Mouse (Mus musculus) left cerebral cortex, postnatal 4 days (tissue): ENCODE measurements around the gene Bcl2. TPM values are rescaled to one million over a fixed set of nuclear protein-coding genes. Genes with fewer than 3 reads are reported as not detected.

ENCODE experiments used
- DNase-seq: peaks from one replicate; pipeline ENCODE4 v3.0.0-alpha.2; 2022
- intact Hi-C: fragments of 180-260 bp; cut with DNase I; formaldehyde crosslinking; loops from one replicate; pipeline ENCODE4 v1.15.1; 2025
- total RNA-seq, 2 experiments: library from RNA; stranded (reverse); gene quantifications; 2 replicates each; pipeline ENCODE4 v1.2.3; 2021

Bcl2 gene
- total RNA-seq, 2 experiments from 2014 or later, result 13.9 to 15.7 TPM

DNA sequence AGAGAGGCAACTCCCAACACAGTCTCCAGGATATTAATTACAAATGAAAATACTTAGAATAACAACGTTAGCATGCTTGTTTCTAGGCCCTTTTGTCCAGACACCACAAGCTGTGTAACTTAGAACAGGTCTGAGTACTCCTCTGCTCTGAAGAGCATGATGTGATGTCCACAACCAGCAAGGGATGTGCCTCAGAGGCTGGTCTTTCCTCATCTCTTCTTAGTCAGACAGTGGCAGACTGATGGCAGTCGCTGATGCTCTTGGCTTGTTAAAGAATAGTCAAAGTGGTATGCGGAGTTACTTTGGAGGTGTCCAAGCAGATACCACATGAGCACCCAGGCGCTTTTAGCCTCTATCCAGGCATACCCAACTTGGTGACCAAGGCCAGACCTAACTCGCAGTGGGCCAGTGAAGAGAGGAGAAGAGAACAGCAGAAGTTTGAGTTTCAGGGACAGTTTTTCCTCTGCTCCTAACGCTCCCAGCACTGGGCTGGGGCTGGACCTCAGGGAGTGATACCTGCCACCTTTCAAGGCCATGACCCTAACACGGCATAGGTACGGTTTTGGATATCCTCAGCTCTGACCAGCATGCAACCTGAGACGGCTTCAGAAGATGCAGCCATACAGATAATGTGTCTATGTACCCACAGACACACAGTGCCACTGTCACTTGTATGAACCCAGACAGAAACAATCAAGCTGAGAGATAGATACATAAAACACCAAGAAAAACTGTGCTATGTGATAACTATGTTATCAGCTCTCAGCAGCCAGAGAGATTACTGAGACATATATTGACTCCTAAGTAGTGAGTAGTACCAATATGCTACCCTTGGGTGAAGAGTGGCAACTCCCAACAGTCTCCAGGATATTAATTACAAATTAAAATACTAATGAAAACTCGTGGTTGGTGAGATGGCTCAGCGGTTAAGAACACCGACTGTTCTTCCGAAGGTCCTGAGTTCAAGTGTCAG lies 1.3 kb upstream of the Bcl2 start:
- intact Hi-C loops, result loop anchor here (2.0 to 10.0 kb wide), 3 partner anchors 171 to 289 kb away; no protein-coding TSS in a partner anchor
- no peak for DNase-seq

- intact Hi-C loops, result loop anchor here (5.0 to 10.0 kb wide), 3 partner anchors 107 to 200 kb away; no protein-coding TSS in a partner anchor
- no peak for DNase-seq
Observed at GRCm38 (mm10) chr1:106714530-106714981, 482 bp upstream of the Bcl2 start.

DNA sequence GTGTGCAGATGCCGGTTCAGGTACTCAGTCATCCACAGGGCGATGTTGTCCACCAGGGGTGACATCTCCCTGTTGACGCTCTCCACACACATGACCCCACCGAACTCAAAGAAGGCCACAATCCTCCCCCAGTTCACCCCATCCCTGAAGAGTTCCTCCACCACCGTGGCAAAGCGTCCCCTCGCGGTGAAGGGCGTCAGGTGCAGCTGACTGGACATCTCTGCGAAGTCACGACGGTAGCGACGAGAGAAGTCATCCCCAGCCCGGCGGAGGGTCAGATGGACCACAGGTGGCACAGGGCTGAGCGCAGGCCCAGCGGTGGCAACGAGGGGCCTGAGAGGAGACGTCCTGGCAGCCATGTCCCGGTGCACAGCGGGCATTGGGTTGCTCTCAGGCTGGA lies 1.7 kb downstream of the Bcl2 start:
- DNase-seq, result peak; percentile 62
- intact Hi-C loops, result loop anchor here (5.0 to 10.0 kb wide), 3 partner anchors 105 to 198 kb away; no protein-coding TSS in a partner anchor

DNA sequence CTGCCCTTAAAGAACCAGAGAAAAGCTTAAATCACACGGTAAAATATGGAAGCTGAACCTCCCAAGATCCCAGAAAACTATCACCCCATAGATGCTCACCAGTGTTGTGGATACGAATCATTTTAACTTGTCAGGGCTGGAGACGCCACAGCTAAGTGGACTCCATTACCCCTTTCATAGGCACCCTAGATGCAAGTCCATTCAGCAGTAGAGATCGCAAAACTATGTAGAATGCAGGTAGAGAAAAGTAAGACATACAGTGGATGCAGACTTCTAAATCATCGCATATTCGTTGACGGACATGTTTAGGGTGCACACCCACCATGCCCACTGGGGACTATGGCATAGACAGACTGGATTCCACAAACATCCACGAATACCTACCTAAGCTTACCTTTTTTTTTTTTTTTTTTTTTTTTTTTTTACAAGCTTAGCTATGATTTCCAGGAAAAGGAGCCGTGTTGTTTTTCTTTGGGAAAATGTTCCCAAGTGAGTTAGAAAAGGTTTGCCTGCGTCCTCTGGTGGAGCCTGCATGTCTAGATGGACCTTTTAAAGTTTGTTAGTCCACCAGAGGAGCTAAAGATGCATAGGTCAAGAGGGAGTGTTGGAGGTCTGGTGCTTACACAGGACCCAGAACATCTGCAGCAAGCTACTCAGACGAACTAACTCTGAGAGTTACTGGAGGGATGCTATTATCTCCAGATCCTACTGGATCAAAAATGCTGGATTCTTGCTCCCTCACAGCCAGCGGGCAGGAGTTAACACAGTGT lies 2.5 kb downstream of the Bcl2 start:
- DNase-seq, result no peak
- intact Hi-C loops, result loop anchor here (5.0 to 10.0 kb wide), 3 partner anchors 104 to 197 kb away; no protein-coding TSS in a partner anchor

DNA sequence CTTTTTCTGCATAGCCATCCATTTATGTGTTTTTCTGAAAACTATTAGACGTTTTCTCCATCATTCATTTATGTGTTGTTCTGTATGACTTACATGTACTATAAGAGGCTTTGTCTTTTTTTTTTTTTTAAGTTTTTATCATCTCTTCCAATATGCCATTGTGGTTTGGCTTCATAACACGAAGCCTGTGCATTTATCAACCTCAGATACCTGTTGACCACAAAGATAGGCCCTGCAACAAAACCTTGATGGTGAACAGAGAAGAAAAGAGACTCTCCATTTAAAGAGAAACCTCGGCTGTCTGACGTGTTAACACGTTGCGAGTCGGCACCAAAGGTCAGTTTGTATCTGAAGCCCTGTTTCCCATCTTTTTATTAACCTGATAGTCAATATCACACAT lies 3.9 kb downstream of the Bcl2 start:
- intact Hi-C loops, result loop anchor here (5.0 to 10.0 kb wide), 3 partner anchors 103 to 195 kb away; no protein-coding TSS in a partner anchor
- no peak for DNase-seq

DNA sequence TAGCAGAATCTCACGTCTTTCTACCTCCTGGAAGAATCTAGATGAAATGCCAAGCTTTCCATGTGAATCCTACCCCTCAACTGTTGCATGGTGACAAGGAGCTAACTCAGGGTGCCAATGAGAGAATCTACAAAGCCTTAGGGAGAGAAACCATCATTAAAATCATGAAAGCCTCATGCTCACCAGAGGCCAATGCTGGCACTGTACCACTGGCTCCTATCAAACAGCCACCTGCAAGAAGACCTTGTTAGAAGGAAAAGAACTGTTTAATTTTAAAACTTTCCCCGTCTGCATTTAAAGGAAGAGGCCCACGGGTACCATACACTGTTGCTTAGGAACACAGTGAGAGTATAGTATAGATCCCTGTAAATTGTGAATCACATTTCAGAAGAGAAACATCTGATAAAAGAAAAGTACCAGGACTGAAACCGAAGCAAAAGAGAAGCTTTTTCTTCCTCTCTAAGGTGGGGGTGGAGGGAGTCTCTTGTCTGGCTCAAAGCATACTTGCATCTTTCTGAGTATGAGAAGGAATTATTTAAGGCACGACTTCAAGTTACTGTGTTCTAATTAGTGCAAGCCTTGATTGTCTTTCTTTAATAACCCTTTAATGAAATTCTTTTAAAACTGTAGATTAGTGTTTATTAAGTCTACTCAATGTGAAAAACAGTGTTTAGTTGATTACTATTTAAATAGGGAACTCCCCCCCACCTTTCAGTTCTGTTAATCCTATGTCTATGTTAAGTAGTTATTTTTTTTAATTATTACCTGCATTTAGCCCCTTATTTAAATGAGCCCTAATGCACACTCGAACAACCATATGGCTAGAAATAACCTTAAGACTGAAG lies 6.8 kb downstream of the Bcl2 start:
- intact Hi-C loops, result no loop called here
- DNase-seq, result no peak

DNA sequence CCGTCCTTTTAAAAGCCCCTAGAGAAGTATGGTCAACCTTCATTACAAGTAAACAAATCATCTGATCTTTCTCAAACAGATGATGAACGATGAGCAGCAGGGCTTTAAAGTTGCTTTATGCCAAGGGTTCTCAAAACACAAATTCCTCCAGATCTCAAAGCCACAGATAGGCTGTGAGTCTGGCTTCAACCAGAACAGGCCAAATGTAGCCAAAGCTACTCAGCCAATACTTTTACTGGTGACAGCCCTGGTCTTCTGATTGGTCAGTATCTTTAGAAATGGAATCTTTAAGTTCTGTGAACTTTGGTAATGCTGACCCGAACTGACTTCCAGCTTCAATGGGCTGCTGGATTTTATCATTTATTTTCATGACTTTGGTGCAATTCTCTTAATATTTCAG lies 10.9 kb downstream of the Bcl2 start:
- no peak for DNase-seq
- intact Hi-C loops, result no loop called here

GRCm38 (mm10) chr1:106702471-106703175 lies 11.5 kb downstream of the Bcl2 start:
- peak; percentile 49 for DNase-seq
- intact Hi-C loops, result no loop called here

DNA sequence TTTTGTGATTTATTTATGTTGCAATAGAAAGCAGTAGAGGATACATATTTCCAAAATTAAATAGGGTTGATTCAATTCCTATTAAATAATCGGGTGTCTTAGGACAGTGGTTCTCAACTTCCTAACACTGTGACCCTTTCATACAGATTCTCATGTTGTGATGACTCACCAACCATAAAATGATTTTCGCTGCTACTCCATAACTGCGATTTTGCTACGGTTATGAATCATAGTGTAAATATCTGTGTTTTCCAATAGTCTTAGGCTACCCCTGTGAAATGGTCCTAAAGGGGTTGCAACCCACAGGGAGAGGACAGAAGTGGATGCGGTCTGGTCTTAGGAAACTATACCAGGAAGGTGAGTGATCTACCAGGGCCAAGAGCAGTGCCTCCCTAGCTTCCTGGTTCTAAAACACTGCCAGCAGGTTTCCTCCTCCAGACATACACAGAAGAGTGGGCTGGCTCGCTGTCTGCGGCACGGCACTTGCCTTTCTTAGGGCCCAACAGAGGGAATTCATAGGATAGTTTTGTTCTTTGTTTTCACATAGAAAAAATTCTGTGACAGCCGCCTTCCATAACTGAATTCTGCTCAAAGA lies 13.5 kb downstream of the Bcl2 start:
- no peak for DNase-seq
- intact Hi-C loops, result no loop called here

- no peak for DNase-seq
- intact Hi-C loops, result no loop called here
Observed at GRCm38 (mm10) chr1:106696472-106696871, 17.6 kb downstream of the Bcl2 start.

DNA sequence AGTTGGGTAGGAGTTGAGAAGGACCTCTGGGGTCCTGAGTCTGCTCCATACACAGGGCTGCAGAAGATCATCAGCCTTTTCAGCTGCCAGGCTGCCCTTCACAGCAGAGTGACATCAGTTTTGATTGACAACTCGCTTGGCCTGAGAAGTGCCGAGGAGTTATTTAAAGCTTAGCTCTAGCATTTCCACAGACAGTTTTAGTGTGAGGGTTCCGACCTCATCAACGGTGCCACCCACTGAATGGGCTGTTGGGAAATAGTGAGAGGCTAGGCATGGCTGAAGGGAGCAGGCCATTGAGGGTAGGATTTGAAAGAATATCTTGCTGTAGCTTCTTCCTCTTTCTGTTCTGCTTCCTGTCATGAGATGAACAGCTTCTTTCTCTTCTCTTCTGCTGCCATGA lies 18.4 kb downstream of the Bcl2 start:
- DNase-seq, result no peak
- intact Hi-C loops, result no loop called here

DNA sequence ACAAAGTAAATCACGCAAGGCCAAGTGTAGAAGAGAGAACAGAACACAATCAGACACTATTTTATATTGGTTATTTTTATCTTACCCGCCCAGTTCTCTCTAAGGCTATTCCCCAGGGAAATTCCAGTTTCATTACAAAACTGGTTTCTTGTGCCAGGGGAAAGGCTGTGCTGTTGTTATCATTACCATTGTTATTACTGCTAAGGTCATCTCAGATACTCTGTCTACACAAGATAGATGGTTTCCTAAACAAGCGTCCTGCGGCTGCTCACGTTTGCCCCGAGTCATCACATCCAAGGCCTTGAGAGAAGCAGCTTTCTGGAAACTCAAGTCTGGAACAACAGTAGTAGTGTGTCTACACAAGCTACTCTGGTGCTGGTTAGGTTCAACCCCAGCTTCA lies 19.8 kb downstream of the Bcl2 start:
- no peak for DNase-seq
- intact Hi-C loops, result no loop called here

- DNase-seq, result no peak
- intact Hi-C loops, result no loop called here
Observed at GRCm38 (mm10) chr1:106692599-106692998, 21.5 kb downstream of the Bcl2 start.

DNA sequence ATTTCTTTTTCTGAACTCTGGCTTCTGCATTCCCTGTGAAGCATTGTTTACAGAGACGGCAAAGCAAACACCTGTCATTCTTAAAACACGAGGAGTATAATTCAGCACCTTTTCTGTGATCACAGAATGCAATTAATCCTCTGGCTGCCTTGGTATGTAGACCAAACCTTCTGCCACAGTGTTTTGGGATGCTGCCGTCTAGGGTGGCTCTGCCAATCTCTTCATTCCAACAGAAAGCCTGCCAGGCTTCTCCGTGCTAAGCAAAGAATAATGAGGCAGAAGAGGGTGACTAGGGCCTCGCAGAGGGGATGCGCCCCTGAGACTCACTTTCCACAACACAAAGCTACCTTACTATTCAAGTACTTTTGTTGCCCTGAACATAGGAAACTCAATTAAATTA lies 23.2 kb downstream of the Bcl2 start:
- DNase-seq, result no peak
- intact Hi-C loops, result no loop called here

- no peak for DNase-seq
- intact Hi-C loops, result no loop called here
Observed at GRCm38 (mm10) chr1:106688161-106688516, 25.9 kb downstream of the Bcl2 start.

GRCm38 (mm10) chr1:106687435-106688160 lies 26.5 kb downstream of the Bcl2 start:
- intact Hi-C loops, result no loop called here
- DNase-seq, result no peak

DNA sequence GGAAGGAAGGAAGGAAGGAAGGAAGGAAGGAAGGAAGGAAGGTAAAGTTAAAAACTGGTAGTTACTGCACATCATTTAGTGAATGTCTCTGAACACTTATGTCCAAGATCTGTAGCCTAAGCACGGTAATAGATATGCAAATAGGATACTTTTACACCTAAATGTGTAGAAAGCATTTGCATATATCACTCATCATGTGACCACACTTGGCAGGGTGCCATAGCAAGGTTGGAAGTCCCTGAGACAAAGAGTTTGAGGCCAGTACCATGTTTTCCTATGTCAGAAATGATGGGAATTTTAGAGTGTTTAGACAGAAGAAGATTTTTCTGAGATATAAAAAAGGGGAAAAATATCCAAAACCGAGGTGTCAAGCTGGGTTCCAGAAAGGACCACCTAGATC lies 28.4 kb downstream of the Bcl2 start:
- no peak for DNase-seq
- intact Hi-C loops, result no loop called here

GRCm38 (mm10) chr1:106684546-106684945 lies 29.5 kb downstream of the Bcl2 start:
- intact Hi-C loops, result no loop called here
- DNase-seq, result no peak

GRCm38 (mm10) chr1:106682829-106683228 lies 31.2 kb downstream of the Bcl2 start:
- intact Hi-C loops, result no loop called here
- no peak for DNase-seq
